Comparison of ENCODE assay signal across 17 mouse cellular contexts in genomic region chr11:58588620-58589250, GRCm38 (mm10). TPM values are rescaled to one million over a fixed set of nuclear protein-coding genes. Genes with fewer than 3 reads are reported as not detected.
A peak's percentile ranks its signal among the peaks of the same experiment; 100 is the strongest.
DNase-seq lines count a peak whose midpoint lies in the region; ATAC-seq and TF ChIP-seq lines count a peak whose summit lies in the region.
"Had no signal": no experiment of that assay in that cellular context is flagged by ENCODE, and none has a peak within 500 bp of the region (broad histone marks: within the 10 kb centered on the region; RNA-seq: fewer than 3 reads in every experiment).

No protein-coding gene starts in this region.

- 64% methylated on average over 3 of the region's 3 CpGs for WGBS in liver, embryonic 13.5 days (ENCODE audit: insufficient replicate concordance)
- 60% methylated on average over 3 of the region's 3 CpGs for WGBS in liver, postnatal 0 days (ENCODE audit: insufficient replicate concordance)
- 14% methylated on average over 3 of the region's 3 CpGs for WGBS in forebrain, embryonic 14.5 days

- H3K4me1 ChIP-seq in liver, embryonic 13.5 days (replicated peaks) = peaks cover 36% of the 10 kb centered on the region
- peaks cover 6% of the 10 kb centered on the region for H3K4me1 ChIP-seq in liver, postnatal 0 days (ENCODE audit: insufficient read depth)
- H3K4me1 ChIP-seq in forebrain, embryonic 14.5 days (ENCODE audit: control insufficient read depth, insufficient read depth, low read length) = 0 out of 2 replicates have a peak, but pooled peaks cover 2% of the 10 kb centered on the region
- H3K4me1 ChIP-seq: heart, embryonic 13.5 days; neural tube, embryonic 12.5 days had no signal

- no peak overlapping the region for H3K4me2 ChIP-seq in liver, embryonic 13.5 days
- H3K4me2 ChIP-seq in liver, postnatal 0 days (ENCODE audit: low read depth, low read length) = no peak overlapping the region
- H3K4me2 ChIP-seq in forebrain, embryonic 14.5 days (ENCODE audit: low read length) = no peak overlapping the region
- H3K4me2 ChIP-seq: hindbrain, embryonic 15.5 days; neural tube, embryonic 12.5 days had no signal

- no peak for DNase-seq in liver, embryonic 13.5 days
- no peak for DNase-seq in liver, postnatal 0 days
- peak; percentile 36 for DNase-seq in retina, postnatal 1 day
- no peak for DNase-seq in retina, embryonic 14.5 days (ENCODE audit: low spot score)
- DNase-seq in forebrain, embryonic 14.5 days (ENCODE audit: low spot score) = peak; percentile 82
- no peak for DNase-seq in embryo, embryonic 10 days (ENCODE audit: low spot score)
- no peak for DNase-seq in cerebellum, adult 9-10 months

- peak overlapping the region; percentile 13; the same call in 1 of the 2 replicates for H3K27ac ChIP-seq in liver, embryonic 13.5 days
- no peak overlapping the region for H3K27ac ChIP-seq in liver, postnatal 0 days (ENCODE audit: low read depth)
- 0 out of 2 replicates have a peak overlapping the region, but pooled peaks have one; percentile 30 for H3K27ac ChIP-seq in forebrain, embryonic 14.5 days (ENCODE audit: low read depth, low read length)
- H3K27ac ChIP-seq: heart, embryonic 13.5 days; hindbrain, embryonic 15.5 days; neural tube, embryonic 12.5 days had no signal

- no peak overlapping the region for H3K9ac ChIP-seq in liver, embryonic 13.5 days
- H3K9ac ChIP-seq in liver, postnatal 0 days (replicated peaks) = no peak overlapping the region
- H3K9ac ChIP-seq in forebrain, embryonic 14.5 days (ENCODE audit: low read length) = no peak overlapping the region
- H3K9ac ChIP-seq: heart, embryonic 13.5 days; hindbrain, embryonic 15.5 days; neural tube, embryonic 12.5 days had no signal

- ATAC-seq in liver, embryonic 13.5 days (ENCODE audit: low read depth) = no peak
- no peak for ATAC-seq in liver, postnatal 0 days
- peak; percentile 81 for ATAC-seq in forebrain, embryonic 14.5 days
- ATAC-seq: intestine, postnatal 0 days had no signal

- no peaks in the 10 kb centered on the region for H3K36me3 ChIP-seq in liver, embryonic 13.5 days
- no peaks in the 10 kb centered on the region for H3K36me3 ChIP-seq in liver, postnatal 0 days (replicated peaks; ENCODE audit: insufficient read depth, low read length)
- H3K36me3 ChIP-seq in forebrain, embryonic 14.5 days (ENCODE audit: control insufficient read depth, insufficient read depth, low read length) = no peaks in the 10 kb centered on the region
- H3K36me3 ChIP-seq: heart, embryonic 13.5 days; hindbrain, embryonic 15.5 days; neural tube, embryonic 12.5 days had no signal

- no peak for TF ChIP-seq CTCF in liver, postnatal 0 days (IDR thresholded peaks at IDR 0.05; ENCODE audit: low read depth)

- no peaks in the 10 kb centered on the region for H3K27me3 ChIP-seq in liver, embryonic 13.5 days
- H3K27me3 ChIP-seq in liver, postnatal 0 days (ENCODE audit: insufficient read depth, low read length) = no peaks in the 10 kb centered on the region
- H3K27me3 ChIP-seq in forebrain, embryonic 14.5 days (replicated peaks; ENCODE audit: control insufficient read depth, insufficient read depth, low read length) = no peaks in the 10 kb centered on the region
- H3K27me3 ChIP-seq: heart, embryonic 13.5 days; hindbrain, embryonic 15.5 days; neural tube, embryonic 12.5 days had no signal

- H3K9me3 ChIP-seq in liver, embryonic 13.5 days (replicated peaks) = no peaks in the 10 kb centered on the region
- H3K9me3 ChIP-seq in liver, postnatal 0 days (ENCODE audit: low read length) = no peaks in the 10 kb centered on the region
- H3K9me3 ChIP-seq in forebrain, embryonic 14.5 days (replicated peaks; ENCODE audit: control insufficient read depth, low read length) = no peaks in the 10 kb centered on the region
- H3K9me3 ChIP-seq: heart, embryonic 13.5 days; hindbrain, embryonic 15.5 days; neural tube, embryonic 12.5 days had no signal

- no peak overlapping the region for H3K4me3 ChIP-seq in liver, embryonic 13.5 days (replicated peaks)
- no peak overlapping the region for H3K4me3 ChIP-seq in liver, postnatal 0 days (ENCODE audit: low read depth, low read length)
- no peak overlapping the region for H3K4me3 ChIP-seq in forebrain, embryonic 14.5 days (ENCODE audit: low read depth, low read length)
- H3K4me3 ChIP-seq: heart, embryonic 13.5 days; hindbrain, embryonic 15.5 days; neural tube, embryonic 12.5 days had no signal

- TF ChIP-seq EP300 in liver, postnatal 0 days (IDR thresholded peaks at IDR 0.05; ENCODE audit: low read depth) = no peak

RNA-seq across cellular contexts. Expression of gene Olfr324, which starts 6.2 kb away (rescaled TPM):
- polyA plus RNA-seq in liver, embryonic 13.5 days (2015; fragmentation: Nextera tagmentation; extraction: Ambion mirVana) = not detected in 2 replicates
- not detected in 2 replicates for polyA plus RNA-seq in liver, postnatal 0 days (2015; fragmentation: Nextera tagmentation; extraction: Ambion mirVana)
- polyA plus RNA-seq in forebrain, embryonic 14.5 days (2014; fragmentation: Nextera tagmentation; extraction: Ambion mirVana) = not detected in 2 replicates
- polyA plus RNA-seq: adrenal gland, adult 2 months; heart, embryonic 13.5 days; intestine, postnatal 0 days; kidney, embryonic 16.5 days; limb, embryonic 11.5 days; liver, embryonic 16.5 days; neural tube, embryonic 12.5 days; stomach, embryonic 16.5 days; thymus, postnatal 0 days had no signal

RNA-seq across cellular contexts. Expression of gene Olfr325, which starts 11.2 kb away (rescaled TPM):
- polyA plus RNA-seq in liver, embryonic 13.5 days (2015; fragmentation: Nextera tagmentation; extraction: Ambion mirVana) = not detected in 2 replicates
- polyA plus RNA-seq in liver, postnatal 0 days (2015; fragmentation: Nextera tagmentation; extraction: Ambion mirVana) = not detected in 2 replicates
- not detected in 2 replicates for polyA plus RNA-seq in forebrain, embryonic 14.5 days (2014; fragmentation: Nextera tagmentation; extraction: Ambion mirVana)
- polyA plus RNA-seq: adrenal gland, adult 2 months; heart, embryonic 13.5 days; hindbrain, embryonic 15.5 days; intestine, postnatal 0 days; kidney, embryonic 16.5 days; limb, embryonic 11.5 days; liver, embryonic 16.5 days; neural tube, embryonic 12.5 days; stomach, embryonic 16.5 days; thymus, postnatal 0 days had no signal

RNA-seq across cellular contexts. Expression of gene Olfr224, which starts 18.4 kb away (rescaled TPM):
- polyA plus RNA-seq in liver, embryonic 13.5 days (2015; fragmentation: Nextera tagmentation; extraction: Ambion mirVana) = not detected in 2 replicates
- not detected in 2 replicates for polyA plus RNA-seq in liver, postnatal 0 days (2015; fragmentation: Nextera tagmentation; extraction: Ambion mirVana)
- polyA plus RNA-seq in forebrain, embryonic 14.5 days (2014; fragmentation: Nextera tagmentation; extraction: Ambion mirVana) = not detected in 2 replicates
- polyA plus RNA-seq: adrenal gland, adult 2 months; heart, embryonic 13.5 days; hindbrain, embryonic 15.5 days; intestine, postnatal 0 days; kidney, embryonic 16.5 days; limb, embryonic 11.5 days; liver, embryonic 16.5 days; neural tube, embryonic 12.5 days; stomach, embryonic 16.5 days; thymus, postnatal 0 days had no signal

RNA-seq across cellular contexts. Expression of gene 2210407C18Rik, which starts 27.1 kb away (rescaled TPM):
- not detected in 2 replicates for polyA plus RNA-seq in liver, embryonic 13.5 days (2015; fragmentation: Nextera tagmentation; extraction: Ambion mirVana)
- not detected in 2 replicates for polyA plus RNA-seq in liver, postnatal 0 days (2015; fragmentation: Nextera tagmentation; extraction: Ambion mirVana)
- polyA plus RNA-seq in forebrain, embryonic 14.5 days (2014; fragmentation: Nextera tagmentation; extraction: Ambion mirVana) = not detected in 2 replicates
- polyA plus RNA-seq: adrenal gland, adult 2 months; heart, embryonic 13.5 days; hindbrain, embryonic 15.5 days; kidney, embryonic 16.5 days; limb, embryonic 11.5 days; liver, embryonic 16.5 days; neural tube, embryonic 12.5 days had no signal

RNA-seq across cellular contexts. Expression of gene Olfr328, which starts 33.3 kb away (rescaled TPM):
- polyA plus RNA-seq in liver, embryonic 13.5 days (2015; fragmentation: Nextera tagmentation; extraction: Ambion mirVana) = not detected in 2 replicates
- not detected in 2 replicates for polyA plus RNA-seq in liver, postnatal 0 days (2015; fragmentation: Nextera tagmentation; extraction: Ambion mirVana)
- not detected in 2 replicates for polyA plus RNA-seq in forebrain, embryonic 14.5 days (2014; fragmentation: Nextera tagmentation; extraction: Ambion mirVana)
- polyA plus RNA-seq: adrenal gland, adult 2 months; hindbrain, embryonic 15.5 days; intestine, postnatal 0 days; kidney, embryonic 16.5 days; liver, embryonic 16.5 days; neural tube, embryonic 12.5 days; stomach, embryonic 16.5 days; thymus, postnatal 0 days had no signal

Comparison
In these comparisons a context has a peak if more than half of its experiments do, and no peak if none do; other contexts are left out.
1. DNase-seq: peak in retina, postnatal 1 day (single experiment) and forebrain, embryonic 14.5 days (single experiment); none in liver, embryonic 13.5 days (single experiment), liver, postnatal 0 days (single experiment), retina, embryonic 14.5 days (single experiment), embryo, embryonic 10 days (single experiment) and cerebellum, adult 9-10 months (single experiment).